Mouse (Mus musculus) Patski (cell line): ENCODE measurements around the gene Fpr-rs4. TPM values are rescaled to one million over a fixed set of nuclear protein-coding genes. Genes with fewer than 3 reads are reported as not detected.
"Not testable (repeated sequence)": the region's sequence is repeated elsewhere in the genome, so short reads cannot be mapped to it uniquely, and the experiment has no call there.

Experiments
- ATAC-seq: fragments of 100-300 bp; one replicate; pipeline ENCODE4 v1.8.0; 2021
- CTCF ChIA-PET: fragments of 350-600 bp; sonication (Branson Sonifier 250); formaldehyde crosslinking; loops from one replicate; lab custom pipeline; 2022; ENCODE audit warnings: inconsistent platforms; lab: Charles Lee
- POLR2A ChIA-PET: fragments of 350-600 bp; sonication (Branson Sonifier 250); formaldehyde crosslinking; loops from one replicate; lab custom pipeline; 2022; ENCODE audit warnings: antibody characterized with exemption, inconsistent platforms; lab: Charles Lee
- DNase-seq: peaks from one replicate; pipeline ENCODE4 v3.0.0-alpha.2; 2011; ENCODE audit warnings: low read depth, low spot score
- H3K27me3 ChIP-seq: fragments of 371-371 bp; one replicate; pipeline ENCODE4 v1.5.1; 2021
- CTCF ChIP-seq: fragments of 100-300 bp; IDR thresholded peaks from one replicate; pipeline ENCODE4 v1.5.1; 2021
- in situ Hi-C: fragments of 300-500 bp; cut with MboI; formaldehyde crosslinking; loops from 3 replicates; pipeline ENCODE4 v1.11.1; 2018; ENCODE audit warnings: low pct_unique_long_range_greater_than_20kb, mixed read lengths
- polyA plus RNA-seq: library from polyadenylated mRNA; unstranded; gene quantifications from one replicate; pipeline ENCODE4 v1.2.3, GENCODE M21; 2021

Fpr-rs4 gene
- polyA plus RNA-seq = not detected

GRCm38 (mm10) chr17:18021433-18021832 is at the start of gene Fpr-rs4:
TSS of gene Fpr-rs4 (plus strand) at chr17:18021733.
- DNase-seq (no peak), ATAC-seq (no peak)
- no peak for TF ChIP-seq CTCF
- in situ Hi-C loops = no loop called here
- CTCF ChIA-PET = no interaction called here
- POLR2A ChIA-PET = no interaction called here
- H3K27me3 ChIP-seq = no peaks in the 10 kb centered on the region

- ATAC-seq (no peak), DNase-seq (no peak)
- in situ Hi-C loops = no loop called here
- POLR2A ChIA-PET = no interaction called here
- TF ChIP-seq CTCF = peak; percentile 44
- peaks cover 5% of the 10 kb centered on the region for H3K27me3 ChIP-seq
- CTCF ChIA-PET = interaction anchor here (1.4 to 1.6 kb wide), 2 partner anchors 12 to 13 kb away, joined by 3 to 5 read pairs; no protein-coding TSS in a partner anchor
These were observed 48.1 kb upstream of the Fpr-rs4 start for GRCm38 (mm10) chr17:17973443-17973842.

GRCm38 (mm10) chr17:17981232-17981631 is 40.3 kb upstream of the Fpr-rs4 start:
- ATAC-seq, H3K27me3 ChIP-seq, in situ Hi-C loops, CTCF ChIA-PET, DNase-seq, POLR2A ChIA-PET: not testable (repeated sequence)

- no peak for TF ChIP-seq CTCF
- DNase-seq (no peak), ATAC-seq (no peak)
- ChIA-PET POLR2A (no interaction called here), CTCF (no interaction called here)
- in situ Hi-C loops = no loop called here
- H3K27me3 ChIP-seq = no peaks in the 10 kb centered on the region
These were observed 16.8 kb upstream of the Fpr-rs4 start for GRCm38 (mm10) chr17:18004752-18005151.

- ATAC-seq = no peak
- POLR2A ChIA-PET = no interaction called here
- in situ Hi-C loops = no loop called here
- no peak for DNase-seq
- no peak for TF ChIP-seq CTCF
- CTCF ChIA-PET = no interaction called here
- H3K27me3 ChIP-seq = no peaks in the 10 kb centered on the region
These were observed 27.6 kb downstream of the Fpr-rs4 start, which contains the start of gene Vmn2r124 for GRCm38 (mm10) chr17:18049124-18049523. TSS of gene Vmn2r124 (plus strand) at chr17:18049424.

Other genes starting within 250 kb of the Fpr-rs4 start
- gene Spaca6, start 194.6 kb upstream of the Fpr-rs4 start, polyA plus RNA-seq = 34.8 TPM
- gene Has1, start 166.5 kb upstream of the Fpr-rs4 start, polyA plus RNA-seq = 0.27 TPM
- 0.22 TPM for gene Fpr1, start 137.8 kb upstream of the Fpr-rs4 start, polyA plus RNA-seq
- 0.45 TPM for gene Fpr2, start 133.9 kb upstream of the Fpr-rs4 start, polyA plus RNA-seq
- gene Fpr3, start 133.9 kb upstream of the Fpr-rs4 start, polyA plus RNA-seq = not detected
- gene Vmn2r124, start 27.7 kb downstream of the Fpr-rs4 start, polyA plus RNA-seq = not detected
- gene Vmn2r91, start 63.3 kb downstream of the Fpr-rs4 start, polyA plus RNA-seq = not detected
- gene Vmn2r92, start 130.2 kb downstream of the Fpr-rs4 start, polyA plus RNA-seq = 0.01 TPM